ENCODE assay signal across 12 mouse cellular contexts in genomic region chr10:85517223-85518110, GRCm38 (mm10).
DNase-seq lines count a peak whose midpoint lies in the region; ATAC-seq and TF ChIP-seq lines count a peak whose summit lies in the region.
"Had no signal": no experiment of that assay in that cellular context is flagged by ENCODE, and none has a peak within 500 bp of the region (broad histone marks: within the 10 kb centered on the region; RNA-seq: fewer than 3 reads in every experiment).

No protein-coding gene starts in this region.

- no peak overlapping the region for H3K9ac ChIP-seq in midbrain, postnatal 0 days (replicated peaks; ENCODE audit: low read length, poor library complexity, severe bottlenecking)
- H3K9ac ChIP-seq in midbrain, embryonic 13.5 days (replicated peaks): no peak overlapping the region
- H3K9ac ChIP-seq in hindbrain, embryonic 16.5 days (ENCODE audit: low read depth, low read length): no peak overlapping the region
- H3K9ac ChIP-seq in neural tube, embryonic 14.5 days (replicated peaks; ENCODE audit: low read depth, low read length): no peak overlapping the region
- H3K9ac ChIP-seq: forebrain, postnatal 0 days had no signal

- no peak for TF ChIP-seq CTCF in midbrain, postnatal 0 days (IDR thresholded peaks at IDR 0.05)
- no peak for TF ChIP-seq CTCF in lung, adult 2 months (IDR thresholded peaks at IDR 0.05; ENCODE audit: insufficient read depth, low read length)

- no peak for TF ChIP-seq POLR2A in lung, adult 2 months (IDR thresholded peaks at IDR 0.05; ENCODE audit: borderline replicate concordance, extremely low read depth, low read depth, low read length)

- no peaks in the 10 kb centered on the region for H3K4me1 ChIP-seq in midbrain, postnatal 0 days (ENCODE audit: insufficient read depth, low read length)
- H3K4me1 ChIP-seq in midbrain, embryonic 13.5 days (replicated peaks): no peaks in the 10 kb centered on the region
- peaks cover 4% of the 10 kb centered on the region for H3K4me1 ChIP-seq in hindbrain, embryonic 16.5 days (ENCODE audit: control insufficient read depth, insufficient read depth, low read depth, low read length)
- H3K4me1 ChIP-seq in neural tube, embryonic 14.5 days (ENCODE audit: control insufficient read depth, insufficient read depth, low read length): peaks cover 4% of the 10 kb centered on the region
- H3K4me1 ChIP-seq in lung, adult 2 months (ENCODE audit: control insufficient read depth, insufficient read depth, low read length): no peaks in the 10 kb centered on the region

- H3K36me3 ChIP-seq in midbrain, postnatal 0 days (ENCODE audit: insufficient read depth, low read length): no peaks in the 10 kb centered on the region
- H3K36me3 ChIP-seq in midbrain, embryonic 13.5 days: no peaks in the 10 kb centered on the region
- H3K36me3 ChIP-seq in hindbrain, embryonic 16.5 days (ENCODE audit: control insufficient read depth, insufficient read depth, low read length): no peaks in the 10 kb centered on the region
- no peaks in the 10 kb centered on the region for H3K36me3 ChIP-seq in neural tube, embryonic 14.5 days (ENCODE audit: control insufficient read depth, insufficient read depth, low read length)

- intact Hi-C loops in heart, postnatal 25 days (cut with DNase I): no loop called here

- H3K9me3 ChIP-seq in midbrain, postnatal 0 days (ENCODE audit: low read length): no peaks in the 10 kb centered on the region
- H3K9me3 ChIP-seq in midbrain, embryonic 13.5 days: no peaks in the 10 kb centered on the region
- H3K9me3 ChIP-seq in hindbrain, embryonic 16.5 days (ENCODE audit: control insufficient read depth, low read length): no peaks in the 10 kb centered on the region
- H3K9me3 ChIP-seq in neural tube, embryonic 14.5 days (ENCODE audit: control insufficient read depth, low read length): no peaks in the 10 kb centered on the region

- no peak overlapping the region for H3K4me3 ChIP-seq in midbrain, postnatal 0 days (ENCODE audit: low read depth, low read length)
- H3K4me3 ChIP-seq in midbrain, embryonic 13.5 days (replicated peaks): no peak overlapping the region
- no peak overlapping the region for H3K4me3 ChIP-seq in hindbrain, embryonic 16.5 days (ENCODE audit: low read length)
- H3K4me3 ChIP-seq in neural tube, embryonic 14.5 days (ENCODE audit: low read depth, low read length): no peak overlapping the region
- H3K4me3 ChIP-seq in lung, adult 2 months (replicated peaks; ENCODE audit: extremely low read depth, low read depth, low read length): no peak overlapping the region

- H3K27me3 ChIP-seq in midbrain, postnatal 0 days (ENCODE audit: insufficient read depth, low read length): no peaks in the 10 kb centered on the region
- no peaks in the 10 kb centered on the region for H3K27me3 ChIP-seq in midbrain, embryonic 13.5 days
- no peaks in the 10 kb centered on the region for H3K27me3 ChIP-seq in hindbrain, embryonic 16.5 days (replicated peaks; ENCODE audit: control insufficient read depth, insufficient read depth, low read length)
- H3K27me3 ChIP-seq in neural tube, embryonic 14.5 days (ENCODE audit: control insufficient read depth, insufficient read depth, low read length): no peaks in the 10 kb centered on the region

- H3K27ac ChIP-seq in midbrain, postnatal 0 days (ENCODE audit: low read depth, low read length): no peak overlapping the region
- H3K27ac ChIP-seq in midbrain, embryonic 13.5 days: no peak overlapping the region
- no peak overlapping the region for H3K27ac ChIP-seq in hindbrain, embryonic 16.5 days (ENCODE audit: low read depth, low read length)
- H3K27ac ChIP-seq in neural tube, embryonic 14.5 days (ENCODE audit: low read depth, low read length): no peak overlapping the region

- DNase-seq in cerebellum, postnatal 14 days: peak; percentile 30 to 36
- DNase-seq in cerebellum, adult 11 months: no peak
- DNase-seq in midbrain, postnatal 0 days (ENCODE audit: low spot score): peak; percentile 57
- DNase-seq in lung, adult 2 months: no peak
- DNase-seq in heart, postnatal 25 days (ENCODE audit: low spot score): no peak
- DNase-seq: forebrain, postnatal 0 days; heart, adult 11 months; lung, postnatal 36 days had no signal

- H3K4me2 ChIP-seq in midbrain, postnatal 0 days (ENCODE audit: low read depth, low read length, poor library complexity, severe bottlenecking): no peak overlapping the region
- no peak overlapping the region for H3K4me2 ChIP-seq in midbrain, embryonic 13.5 days (replicated peaks)
- no peak overlapping the region for H3K4me2 ChIP-seq in hindbrain, embryonic 16.5 days (ENCODE audit: low read length)
- H3K4me2 ChIP-seq in neural tube, embryonic 14.5 days (ENCODE audit: low read depth, low read length): no peak overlapping the region

- ATAC-seq in midbrain, postnatal 0 days (ENCODE audit: low FRiP score): no peak
- no peak for ATAC-seq in midbrain, embryonic 13.5 days
- peak; percentile 70; the same call in 1 of the 2 replicates for ATAC-seq in hindbrain, embryonic 16.5 days
- ATAC-seq in neural tube, embryonic 14.5 days (ENCODE audit: low read depth): peak; percentile 32; the same call in 1 of the 2 replicates
- ATAC-seq: forebrain, postnatal 0 days; inflammation-experienced regulatory T-cells, adult 6 months had no signal

- WGBS in midbrain, postnatal 0 days: 73% methylated on average over 13 of the region's 13 CpGs
- 84% methylated on average over 13 of the region's 13 CpGs for WGBS in midbrain, embryonic 13.5 days
- WGBS in hindbrain, embryonic 16.5 days: 61% methylated on average over 13 of the region's 13 CpGs
- 64% methylated on average over 13 of the region's 13 CpGs for WGBS in neural tube, embryonic 14.5 days
- WGBS in lung, adult 2 months: 61% methylated on average over 13 of the region's 13 CpGs

Comparison
In these comparisons a context has a peak if more than half of its experiments do, and no peak if none do; other contexts are left out.
1. DNase-seq: peak in cerebellum, postnatal 14 days (2 of 2) and midbrain, postnatal 0 days (single experiment); none in cerebellum, adult 11 months (single experiment), lung, adult 2 months (single experiment) and heart, postnatal 25 days (single experiment).
2. ATAC-seq: peak in hindbrain, embryonic 16.5 days (single experiment) and neural tube, embryonic 14.5 days (single experiment); none in midbrain, postnatal 0 days (single experiment) and midbrain, embryonic 13.5 days (single experiment).